Mouse (Mus musculus): Measurements from ENCODE around the gene Wdr73.

The Wdr73 gene

DNA sequence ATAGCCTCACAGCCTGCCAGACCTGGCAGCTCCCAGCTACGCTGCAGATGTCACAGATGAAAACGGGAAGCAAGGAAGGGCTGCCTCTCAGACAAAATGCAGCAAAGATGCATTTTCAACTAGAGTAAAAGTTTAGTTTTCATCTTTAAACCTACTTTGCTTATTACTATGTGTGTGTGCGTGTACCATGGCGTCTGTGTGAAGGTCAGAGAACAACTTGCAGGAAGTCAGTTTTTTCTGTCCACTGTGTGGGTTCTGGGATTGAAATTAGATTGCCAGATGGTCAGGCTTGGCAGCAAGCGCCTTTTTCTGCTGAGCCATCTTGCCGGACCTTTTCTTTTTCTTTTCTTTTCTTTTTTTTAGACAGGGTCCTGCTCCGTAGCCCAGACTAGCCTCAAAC, 6.9 kb downstream of the Wdr73 start:
- no peak for DNase-seq

- peak; percentile 31 for DNase-seq
Observed at GRCm38 (mm10) chr7:80893753-80894129, 7.3 kb downstream of the Wdr73 start.

GRCm38 (mm10) chr7:80893086-80893752, 7.8 kb downstream of the Wdr73 start:
- DNase-seq, result no peak

- DNase-seq, result peak; percentile 35
Observed at GRCm38 (mm10) chr7:80889841-80890241, 11.2 kb downstream of the Wdr73 start.

- peak; percentile 24 for DNase-seq
Observed at GRCm38 (mm10) chr7:80889021-80889511, 12.0 kb downstream of the Wdr73 start.

GRCm38 (mm10) chr7:80888595-80888994, 12.5 kb downstream of the Wdr73 start:
- DNase-seq, result no peak

DNA sequence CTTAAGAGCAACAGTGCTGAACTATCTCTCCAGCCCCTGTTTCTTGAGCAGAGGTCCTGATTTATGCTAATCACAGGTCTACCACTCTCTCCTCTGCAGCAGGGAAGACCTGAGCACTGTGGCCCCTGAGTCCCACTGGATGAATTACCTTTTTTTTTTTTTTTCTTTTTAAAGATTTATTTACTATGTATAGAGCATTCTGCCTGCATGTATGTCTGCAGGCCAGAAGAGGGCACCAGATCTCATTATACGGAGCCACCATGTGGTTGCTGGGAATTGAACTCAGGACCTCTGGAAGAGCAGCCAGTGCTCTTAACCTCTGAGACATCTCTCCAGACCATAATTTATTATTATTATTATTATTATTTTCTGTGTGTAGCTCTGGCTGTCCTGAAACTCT, 15.4 kb downstream of the Wdr73 start:
- DNase-seq, result no peak

GRCm38 (mm10) chr7:80882830-80883505, 18.1 kb downstream of the Wdr73 start:
- peak; percentile 92 for DNase-seq

DNA sequence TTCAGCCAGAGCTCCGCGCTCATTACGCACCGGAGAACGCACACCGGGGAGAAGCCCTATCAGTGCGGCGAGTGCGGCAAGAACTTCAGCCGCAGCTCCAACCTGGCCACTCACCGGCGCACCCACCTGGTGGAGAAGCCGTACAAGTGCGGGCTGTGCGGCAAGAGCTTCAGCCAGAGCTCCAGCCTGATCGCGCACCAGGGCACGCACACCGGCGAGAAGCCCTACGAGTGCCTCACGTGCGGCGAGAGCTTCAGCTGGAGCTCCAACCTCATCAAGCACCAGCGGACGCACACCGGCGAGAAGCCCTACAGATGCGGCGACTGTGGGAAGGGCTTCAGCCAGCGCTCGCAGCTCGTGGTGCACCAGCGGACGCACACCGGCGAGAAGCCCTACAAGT, 25.3 kb downstream of the Wdr73 start:
- no peak for DNase-seq

DNA sequence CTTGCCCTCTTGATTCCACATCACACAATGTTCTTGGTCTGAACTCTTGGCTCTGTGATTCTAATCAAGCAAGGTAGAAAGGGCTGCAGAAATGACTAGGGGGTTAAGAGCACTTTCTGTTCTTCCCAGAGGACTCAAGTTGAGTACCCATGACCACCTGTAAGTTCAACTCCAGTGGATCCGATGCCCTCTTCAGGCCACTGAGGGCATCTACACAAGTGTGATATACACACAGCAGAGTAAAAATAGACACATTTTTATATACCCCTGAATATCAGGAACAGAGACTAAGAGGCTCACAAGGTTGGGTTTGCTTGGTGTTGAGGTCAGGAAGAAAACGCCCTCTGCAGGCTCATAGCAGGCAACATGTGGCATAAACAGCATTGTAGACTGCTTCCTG, 27.4 kb downstream of the Wdr73 start:
- DNase-seq, result no peak

DNA sequence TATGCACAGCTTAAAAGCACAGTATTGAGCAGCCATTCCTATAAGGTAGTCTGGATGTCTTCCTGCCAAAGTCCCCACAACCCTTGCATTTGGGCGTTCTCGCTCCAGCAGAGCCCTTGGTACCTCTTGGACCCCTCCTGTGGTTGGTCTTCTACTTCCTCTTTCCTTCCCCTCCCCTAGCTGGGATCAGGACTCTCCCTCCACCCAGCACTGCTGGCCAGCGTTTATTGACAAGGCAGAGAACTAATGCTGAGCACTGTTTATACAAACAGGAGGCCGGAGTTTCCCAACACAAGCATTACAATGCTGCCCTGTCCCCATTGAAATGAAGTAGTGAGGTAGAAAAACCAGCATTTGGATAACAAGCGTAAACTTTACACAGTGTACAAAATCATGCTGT, 28.0 kb downstream of the Wdr73 start:
- DNase-seq, result no peak

GRCm38 (mm10) chr7:80868686-80869085, 32.4 kb downstream of the Wdr73 start:
- peak; percentile 24 for DNase-seq

DNA sequence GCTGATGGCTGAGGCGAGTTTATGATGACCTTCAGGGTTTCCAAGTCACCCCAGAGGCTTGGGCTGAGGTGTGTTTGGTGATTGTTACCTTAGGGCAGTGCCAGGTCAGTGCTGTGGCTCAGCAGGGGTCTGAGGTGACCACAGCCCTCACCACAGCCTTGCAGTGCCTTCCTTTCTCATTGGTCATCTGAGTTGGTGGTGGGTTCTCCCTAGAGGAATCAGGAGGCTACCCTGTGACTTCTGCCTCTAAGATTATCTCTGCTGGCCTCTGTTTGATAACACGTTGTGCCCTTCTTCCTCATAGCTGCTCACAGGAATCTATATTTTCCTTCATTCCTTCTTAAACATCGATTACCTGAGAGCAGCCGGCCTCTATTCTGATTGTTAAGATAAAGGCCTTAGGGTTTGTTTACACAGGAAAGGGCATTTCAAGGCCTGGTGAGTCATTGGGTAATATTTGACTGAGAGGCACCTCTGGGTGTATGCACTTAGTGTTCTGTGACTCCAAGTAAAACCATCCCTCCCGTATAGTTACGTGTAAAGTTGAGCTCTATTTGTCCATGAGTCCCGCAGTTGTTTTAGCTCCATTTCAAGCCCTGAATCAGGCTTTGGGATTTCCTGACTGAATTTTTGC, 34.4 kb downstream of the Wdr73 start:
- peak; percentile 63 for DNase-seq

GRCm38 (mm10) chr7:80865521-80865920, 35.5 kb downstream of the Wdr73 start:
- no peak for DNase-seq

DNA sequence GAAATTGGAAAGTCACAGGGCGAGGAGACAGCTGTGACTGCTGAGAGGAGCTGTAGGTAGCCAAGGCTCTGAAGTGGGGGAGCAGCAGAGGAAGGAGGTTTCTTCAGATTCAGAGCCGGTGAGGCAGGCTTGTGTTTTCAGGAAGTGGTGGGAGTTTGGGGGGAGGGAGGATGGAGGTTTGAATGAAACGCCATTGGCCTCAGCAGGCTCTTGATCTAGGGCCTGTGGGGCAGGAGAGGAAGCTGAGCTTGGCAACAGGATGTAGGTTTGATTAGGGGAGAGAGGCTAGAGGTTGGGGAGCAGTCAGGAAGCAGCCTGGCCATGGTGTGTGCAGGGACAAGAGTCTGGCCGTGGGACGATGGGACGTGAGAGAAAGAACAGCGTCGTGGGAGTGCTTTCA, 36.2 kb downstream of the Wdr73 start:
- DNase-seq, result peak; percentile 51

DNA sequence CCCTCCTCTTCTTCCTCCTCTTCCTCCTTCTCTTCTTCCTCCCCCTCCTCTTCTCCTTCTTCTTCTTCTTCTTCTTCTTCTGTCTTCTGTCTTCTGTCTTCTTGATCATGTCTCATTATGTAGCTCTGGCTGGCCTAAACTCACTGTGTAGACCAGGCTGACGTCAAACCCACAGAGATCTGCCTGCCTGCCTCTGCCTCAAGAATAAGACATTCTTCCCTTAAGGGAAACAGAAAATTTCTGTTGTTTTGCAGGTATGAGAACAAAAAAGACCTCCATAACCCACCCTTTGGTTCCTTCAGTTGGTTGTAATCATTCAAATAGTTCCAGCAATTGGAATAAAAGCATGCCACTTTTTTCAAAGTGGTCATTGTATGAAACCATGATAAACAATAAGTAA, 36.9 kb downstream of the Wdr73 start:
- no peak for DNase-seq

- no peak for DNase-seq
Observed at GRCm38 (mm10) chr7:80863520-80863919, 37.5 kb downstream of the Wdr73 start.

DNA sequence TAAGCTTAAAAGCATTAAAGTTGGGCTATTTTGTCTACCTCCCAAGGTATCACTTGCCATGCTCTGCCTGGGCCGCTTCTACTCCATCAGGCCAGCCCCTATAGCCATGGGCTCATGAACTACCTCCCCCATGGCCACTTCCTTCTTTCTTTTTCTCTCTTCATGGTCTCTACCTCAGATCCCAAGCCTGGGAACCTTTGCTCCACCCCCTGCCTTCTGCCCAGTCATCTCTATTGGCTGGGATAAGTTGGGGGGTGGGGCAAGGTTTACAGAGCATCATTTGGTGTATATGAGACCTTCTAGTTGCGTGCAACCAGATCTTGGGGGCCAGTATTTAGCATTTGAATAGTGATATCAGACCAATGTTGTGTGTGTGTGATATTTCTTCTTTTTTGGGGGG, 38.6 kb downstream of the Wdr73 start:
- no peak for DNase-seq

GRCm38 (mm10) chr7:80860729-80861274, 40.3 kb downstream of the Wdr73 start, which contains the start of gene Zscan2:
Gene Zscan2, plus strand, starts transcription at chr7:80860920.
- peak; percentile 96 for DNase-seq

DNA sequence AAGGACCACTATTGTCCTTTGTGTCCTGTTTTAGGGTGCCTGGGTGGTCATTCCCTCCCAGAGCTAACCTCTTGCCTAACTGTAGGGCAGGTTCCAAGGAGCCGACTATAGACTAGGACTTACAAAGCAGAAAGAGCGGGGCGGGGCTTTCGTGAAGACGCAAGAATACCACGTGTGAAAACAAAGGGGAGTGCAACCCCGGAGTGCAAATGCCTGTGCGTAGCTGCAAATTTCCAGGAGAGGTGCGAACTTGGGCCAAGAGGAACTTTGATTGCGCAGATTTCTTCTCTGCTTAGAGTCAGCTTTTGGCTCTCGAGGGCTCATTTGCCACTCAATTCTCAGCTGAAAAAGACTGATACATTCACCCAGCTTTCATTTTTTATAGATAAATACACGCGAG, 40.8 kb downstream of the Wdr73 start:
- DNase-seq, result peak; percentile 89

DNA sequence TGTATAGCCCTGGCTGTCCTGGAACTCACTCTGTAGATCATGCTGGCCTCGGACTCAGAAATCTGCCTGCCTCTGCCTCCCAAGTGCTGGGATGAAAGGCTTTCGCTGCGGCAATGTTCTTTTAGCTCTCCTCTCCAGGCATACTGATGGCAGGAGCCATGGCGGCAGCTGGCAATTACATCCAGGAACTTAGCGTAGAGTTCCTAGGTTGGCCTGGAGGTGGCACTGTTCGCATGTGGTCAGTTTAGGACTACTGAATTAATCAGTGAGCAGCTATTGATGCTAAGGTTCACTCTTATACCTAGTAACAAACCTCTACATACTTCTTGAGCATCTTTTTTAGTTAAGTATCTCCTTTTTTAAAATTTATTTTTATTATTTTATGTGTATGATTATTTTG, 43.9 kb downstream of the Wdr73 start:
- peak; percentile 91 for DNase-seq

GRCm38 (mm10) chr7:80855316-80855715, 45.8 kb downstream of the Wdr73 start:
- DNase-seq, result no peak

DNA sequence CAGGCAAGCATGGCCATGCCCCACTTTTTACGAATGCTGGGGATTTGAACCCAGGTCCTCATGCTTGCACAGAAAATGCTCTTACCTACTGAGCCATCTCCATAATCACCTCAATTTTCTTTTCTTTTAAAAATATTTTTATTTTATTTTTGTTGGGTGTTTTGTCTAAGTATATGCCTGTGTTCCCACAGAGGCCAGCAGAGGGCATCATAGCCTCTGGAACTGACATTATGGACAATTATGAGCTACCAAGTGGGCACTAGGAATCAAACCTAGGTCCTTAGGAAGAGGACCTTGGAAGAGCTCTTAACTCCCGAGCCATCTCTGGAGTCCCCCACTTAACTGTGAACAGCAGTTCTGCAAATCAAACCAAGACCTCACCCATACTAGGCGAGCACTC, 47.9 kb downstream of the Wdr73 start:
- DNase-seq, result no peak

DNA sequence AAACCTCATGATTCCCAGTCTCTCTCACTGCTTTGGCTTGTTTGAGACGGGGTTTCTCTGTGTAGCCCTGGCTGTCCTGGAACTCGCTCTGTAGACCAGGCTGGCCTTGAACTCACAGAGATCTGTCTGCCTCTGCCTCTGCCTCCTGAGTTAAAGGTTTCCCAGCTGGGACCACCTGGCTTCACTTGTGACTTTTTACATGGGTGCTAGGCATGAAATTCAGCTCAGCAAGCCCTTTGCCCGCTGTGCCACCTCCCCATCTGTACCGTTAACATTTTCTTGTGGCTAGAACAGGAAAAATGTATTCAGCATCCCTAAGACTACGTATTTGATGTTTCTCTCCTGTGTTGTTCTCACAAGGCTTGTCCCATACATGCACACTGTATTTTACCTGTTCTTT, 50.5 kb downstream of the Wdr73 start:
- DNase-seq, result no peak
